Mouse (Mus musculus) hindbrain, postnatal 0 days (tissue): ENCODE data around the gene Gda. TPM values are rescaled to one million over a fixed set of nuclear protein-coding genes. Genes with fewer than 3 reads are reported as not detected.
A peak's percentile ranks its signal among the peaks of the same experiment; 100 is the strongest.

Experiments
- ATAC-seq: fragments of 200-750 bp; cut with Nextera tagmentation; 2 replicates; pipeline ENCODE4 v1.8.0; 2017; ENCODE audit warnings: mild to moderate bottlenecking, moderate TSS enrichment, moderate library complexity
- DNase-seq: peaks from one replicate; pipeline ENCODE4 v3.0.0-alpha.2; 2015; ENCODE audit warnings: low spot score
- H3K27ac ChIP-seq: fragments of 300-500 bp; sonication (generic); 2 replicates; pipeline ENCODE4 v1.5.1; 2014; ENCODE audit warnings: mild to moderate bottlenecking
- H3K27me3 ChIP-seq: fragments of 300-500 bp; sonication (generic); 2 replicates; pipeline ENCODE4 v1.6.1; 2014; ENCODE audit warnings: low read length, mixed read lengths; ENCODE audit not compliant: insufficient read depth
- H3K36me3 ChIP-seq: fragments of 300-500 bp; sonication (generic); 2 replicates; pipeline ENCODE4 v1.6.1; 2014; ENCODE audit warnings: low read length, mixed read lengths; ENCODE audit not compliant: insufficient read depth
- H3K4me1 ChIP-seq: fragments of 300-500 bp; sonication (generic); 2 replicates; pipeline ENCODE4 v1.6.1; 2014; ENCODE audit warnings: antibody characterized with exemption, low read length, mixed read lengths; ENCODE audit not compliant: insufficient read depth
- H3K4me2 ChIP-seq: fragments of 300-500 bp; sonication (generic); 2 replicates; pipeline ENCODE4 v1.6.1; 2014; ENCODE audit warnings: low read depth, mild to moderate bottlenecking, low read length, moderate library complexity, mixed read lengths
- H3K4me3 ChIP-seq: fragments of 300-500 bp; sonication (generic); 2 replicates; pipeline ENCODE4 v1.5.1; 2014; ENCODE audit warnings: low read length
- H3K9ac ChIP-seq: fragments of 300-500 bp; sonication (generic); replicated peaks from 2 replicates; pipeline ENCODE4 v1.6.1; 2014; ENCODE audit warnings: mild to moderate bottlenecking, low read length, moderate library complexity, mixed read lengths
- H3K9me3 ChIP-seq: fragments of 300-500 bp; sonication (generic); 2 replicates; pipeline ENCODE4 v1.6.1; 2016; ENCODE audit warnings: low read length, mixed read lengths
- CTCF ChIP-seq: IDR thresholded peaks from 2 replicates; pipeline ENCODE4 v1.5.1; 2016; ENCODE audit warnings: antibody characterized with exemption, control low read depth, low read depth
- WGBS: fragments of 180-500 bp; shearing (Covaris S2); extraction: QIAGEN DNeasy Blood & Tissue Kit; methylation state at CpG from one replicate; pipeline ENCODE4 v1.1.7; 2014; 5-methylcytosine and 5-hydroxymethylcytosine counted together
- polyA plus RNA-seq: library from polyadenylated mRNA; unstranded; fragments of >200 nt; fragmentation: Nextera tagmentation; extraction: Ambion mirVana; gene quantifications from 2 replicates; pipeline ENCODE4 v1.2.1, GENCODE M21; 2015
- total RNA-seq: library from RNA; depleted of rRNA; stranded (reverse); fragments of >200 nt; gene quantifications from 2 replicates; pipeline ENCODE4 v1.2.3, GENCODE M21; 2014; rRNA removed

Gene Gda
- total RNA-seq: 2.7 and 3.3 TPM in 2 replicates
- polyA plus RNA-seq: 0.61 and 0.64 TPM in 2 replicates

GRCm38 (mm10) chr19:21473345-21473744 is at the start of gene Gda:
Gda (minus strand) TSS chr19:21473445.
- H3K9me3 ChIP-seq: peaks cover 4% of the 10 kb centered on the region; the same call in 1 of the 2 replicates
- H3K4me2 ChIP-seq: peak within 1 kb of the TSS; percentile 81
- H3K27ac ChIP-seq: no peak within 1 kb of the TSS
- H3K4me1 ChIP-seq: 0 out of 2 replicates have a peak, but pooled peaks cover 9% of the 10 kb centered on the region
- DNase-seq: no peak
- peak within 1 kb of the TSS; percentile 51 for H3K4me3 ChIP-seq
- 0 out of 2 replicates have a peak within 1 kb of the TSS, but pooled peaks have one; percentile 30 for H3K9ac ChIP-seq
- WGBS: 60% methylated on average over 2 of the region's 2 CpGs
- ATAC-seq: no peak
- 0 out of 2 replicates have a peak, but pooled peaks cover 6% of the 10 kb centered on the region for H3K27me3 ChIP-seq
- TF ChIP-seq CTCF: no peak
- no peaks in the 10 kb centered on the region for H3K36me3 ChIP-seq

GRCm38 (mm10) chr19:21520280-21520679 is 47.0 kb upstream of the Gda start:
- ATAC-seq (no peak), DNase-seq (no peak)
- H3K4me1 ChIP-seq: no peaks in the 10 kb centered on the region
- no peaks in the 10 kb centered on the region for H3K27me3 ChIP-seq
- no peaks in the 10 kb centered on the region for H3K9me3 ChIP-seq
- H3K27ac ChIP-seq: no peak overlapping the region
- no peaks in the 10 kb centered on the region for H3K36me3 ChIP-seq
- H3K4me2 ChIP-seq: no peak overlapping the region
- no peak overlapping the region for H3K4me3 ChIP-seq
- H3K9ac ChIP-seq: no peak overlapping the region
- WGBS: 81% methylated on average over 2 of the region's 2 CpGs
- no peak for TF ChIP-seq CTCF

GRCm38 (mm10) chr19:21510116-21510515 is 36.9 kb upstream of the Gda start:
- ATAC-seq (no peak), DNase-seq (peak; percentile 58)
- peak; percentile 70 for TF ChIP-seq CTCF
- no peaks in the 10 kb centered on the region for H3K27me3 ChIP-seq
- H3K36me3 ChIP-seq: no peaks in the 10 kb centered on the region
- no peaks in the 10 kb centered on the region for H3K9me3 ChIP-seq
- H3K4me3 ChIP-seq: no peak overlapping the region
- no peak overlapping the region for H3K27ac ChIP-seq
- WGBS: 55% methylated on average over 3 of the region's 3 CpGs
- H3K9ac ChIP-seq: no peak overlapping the region
- H3K4me1 ChIP-seq: no peaks in the 10 kb centered on the region
- no peak overlapping the region for H3K4me2 ChIP-seq

- 80% methylated on average over 7 of the region's 7 CpGs for WGBS
- Histone ChIP-seq H3K27me3 (no peaks in the 10 kb centered on the region), H3K27ac (no peak overlapping the region), H3K4me2 (no peak overlapping the region), H3K4me3 (no peak overlapping the region), H3K36me3 (no peaks in the 10 kb centered on the region), H3K9ac (no peak overlapping the region), H3K4me1 (no peaks in the 10 kb centered on the region), H3K9me3 (no peaks in the 10 kb centered on the region)
- ATAC-seq: no peak
- no peak for DNase-seq
- TF ChIP-seq CTCF: no peak
These were observed 34.5 kb upstream of the Gda start for GRCm38 (mm10) chr19:21507561-21508232.

GRCm38 (mm10) chr19:21507133-21507532 is 33.9 kb upstream of the Gda start:
- no peak overlapping the region for H3K9ac ChIP-seq
- ATAC-seq (no peak), DNase-seq (no peak)
- H3K9me3 ChIP-seq: no peaks in the 10 kb centered on the region
- H3K4me1 ChIP-seq: no peaks in the 10 kb centered on the region
- no peak overlapping the region for H3K27ac ChIP-seq
- H3K4me3 ChIP-seq: no peak overlapping the region
- no peaks in the 10 kb centered on the region for H3K36me3 ChIP-seq
- TF ChIP-seq CTCF: no peak
- 86% methylated on average over 2 of the region's 2 CpGs for WGBS
- H3K4me2 ChIP-seq: no peak overlapping the region
- H3K27me3 ChIP-seq: no peaks in the 10 kb centered on the region

- Histone ChIP-seq H3K9me3 (no peaks in the 10 kb centered on the region), H3K36me3 (no peaks in the 10 kb centered on the region), H3K4me1 (no peaks in the 10 kb centered on the region), H3K27ac (no peak overlapping the region), H3K9ac (no peak overlapping the region), H3K27me3 (no peaks in the 10 kb centered on the region), H3K4me2 (no peak overlapping the region), H3K4me3 (no peak overlapping the region)
- WGBS: 65% methylated on average over 2 of the region's 2 CpGs
- ATAC-seq (no peak), DNase-seq (no peak)
- no peak for TF ChIP-seq CTCF
These were observed 31.5 kb upstream of the Gda start for GRCm38 (mm10) chr19:21504716-21505115.

GRCm38 (mm10) chr19:21499394-21499983 is 26.2 kb upstream of the Gda start:
- no peak overlapping the region for H3K4me2 ChIP-seq
- no peaks in the 10 kb centered on the region for H3K27me3 ChIP-seq
- no peak for TF ChIP-seq CTCF
- no peak overlapping the region for H3K27ac ChIP-seq
- H3K36me3 ChIP-seq: no peaks in the 10 kb centered on the region
- no peaks in the 10 kb centered on the region for H3K4me1 ChIP-seq
- DNase-seq (no peak), ATAC-seq (no peak)
- no peak overlapping the region for H3K9ac ChIP-seq
- no peaks in the 10 kb centered on the region for H3K9me3 ChIP-seq
- no peak overlapping the region for H3K4me3 ChIP-seq
- 77% methylated on average over 2 of the region's 2 CpGs for WGBS
